Mouse (Mus musculus) thymus, postnatal 0 days (tissue): ENCODE measurements around the gene Dgkh. TPM values are rescaled to one million over a fixed set of nuclear protein-coding genes. Genes with fewer than 3 reads are reported as not detected.
A peak's percentile ranks its signal among the peaks of the same experiment; 100 is the strongest.

Experiments
- DNase-seq: peaks from one replicate; pipeline ENCODE4 v3.0.0-alpha.2; 2015; ENCODE audit warnings: low spot score
- polyA plus RNA-seq: library from polyadenylated mRNA; unstranded; fragments of >200 nt; fragmentation: Nextera tagmentation; extraction: Ambion mirVana; gene quantifications from 2 replicates; pipeline ENCODE4 v1.2.1, GENCODE M21; 2015

Dgkh gene
- polyA plus RNA-seq, 1 experiment from 2014 or later: 2.2 TPM

GRCm38 (mm10) chr14:78539821-78540220, 192.8 kb downstream of the Dgkh start:
- DNase-seq: no peak

GRCm38 (mm10) chr14:78538572-78539320, 193.8 kb downstream of the Dgkh start:
- no peak for DNase-seq

- no peak for DNase-seq
Observed at GRCm38 (mm10) chr14:78537551-78537950, 195.0 kb downstream of the Dgkh start.

GRCm38 (mm10) chr14:78536281-78537165, 196.1 kb downstream of the Dgkh start, which contains the start of gene Akap11:
Gene Akap11 (minus strand): TSS chr14:78536808.
- DNase-seq: peak; percentile 96

GRCm38 (mm10) chr14:78535366-78535765, 197.2 kb downstream of the Dgkh start:
- DNase-seq: no peak

GRCm38 (mm10) chr14:78534651-78535050, 197.9 kb downstream of the Dgkh start:
- no peak for DNase-seq

- DNase-seq: no peak
Observed at GRCm38 (mm10) chr14:78533701-78534100, 198.9 kb downstream of the Dgkh start.

GRCm38 (mm10) chr14:78532345-78532744, 200.2 kb downstream of the Dgkh start:
- no peak for DNase-seq

- DNase-seq: no peak
Observed at GRCm38 (mm10) chr14:78530256-78530655, 202.3 kb downstream of the Dgkh start.

- DNase-seq: no peak
Observed at GRCm38 (mm10) chr14:78528461-78529425, 203.8 kb downstream of the Dgkh start.

GRCm38 (mm10) chr14:78526907-78527306, 205.7 kb downstream of the Dgkh start:
- no peak for DNase-seq

GRCm38 (mm10) chr14:78526475-78526874, 206.1 kb downstream of the Dgkh start:
- DNase-seq: no peak

- no peak for DNase-seq
Observed at GRCm38 (mm10) chr14:78525611-78526457, 206.7 kb downstream of the Dgkh start.

GRCm38 (mm10) chr14:78525059-78525458, 207.5 kb downstream of the Dgkh start:
- DNase-seq: no peak

GRCm38 (mm10) chr14:78510713-78511112, 221.9 kb downstream of the Dgkh start:
- DNase-seq: peak; percentile 15

GRCm38 (mm10) chr14:78509791-78510190, 222.8 kb downstream of the Dgkh start:
- DNase-seq: no peak
